Mouse (Mus musculus): ENCODE data around the gene Fam241a. TPM values are rescaled to one million over a fixed set of nuclear protein-coding genes. Genes with fewer than 3 reads are reported as not detected.

The Fam241a gene
- polyA plus RNA-seq, 2 experiments: 24.2 to 51.9 TPM

DNA sequence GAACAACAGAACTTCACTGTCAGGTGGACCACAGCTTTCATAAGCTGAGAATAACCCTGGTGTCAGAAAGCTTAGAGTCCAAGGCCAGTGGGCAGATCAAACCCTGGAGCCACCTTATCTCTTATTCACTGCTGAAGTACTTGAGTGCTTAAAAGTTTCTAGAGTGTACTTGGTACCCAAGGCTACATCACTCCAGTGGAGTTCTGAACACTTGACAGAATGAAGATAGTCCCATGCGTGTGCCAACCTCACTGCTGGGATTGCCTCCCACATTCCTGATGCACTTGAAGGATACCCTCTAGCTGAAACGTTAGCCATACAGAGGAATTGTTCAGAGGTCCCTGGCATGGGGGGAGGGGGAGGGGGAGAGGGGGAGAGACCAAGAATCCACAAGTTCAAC lies 14.4 kb downstream of the Fam241a start:
- H3K4me1 ChIP-seq (replicated peaks; ENCODE audit: control insufficient read depth in 2 of 2, insufficient read depth in 2 of 2, low read length in 1 of 2): peaks cover 7 to 17% of the 10 kb centered on the region in 2 experiments; a peak in 3 of 4 replicates

DNA sequence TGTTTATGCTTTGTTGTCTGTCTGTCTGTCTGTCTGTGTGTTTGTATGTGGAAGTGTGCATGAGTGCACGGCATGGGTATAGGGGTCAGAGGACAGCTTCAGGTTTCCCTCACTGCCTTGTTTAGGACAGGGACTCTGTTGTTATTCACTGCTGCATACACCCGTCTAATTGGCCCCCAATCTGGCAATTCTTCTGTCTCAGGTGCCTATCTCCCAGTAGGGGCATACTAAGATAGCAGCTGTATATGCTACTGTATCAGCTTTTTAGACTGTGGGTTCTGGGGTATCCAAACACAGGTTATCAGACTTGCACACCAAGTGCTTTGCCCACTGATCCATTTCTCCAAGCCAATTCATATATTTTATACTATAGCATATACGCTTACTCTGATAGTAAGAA lies 16.2 kb downstream of the Fam241a start:
- Histone ChIP-seq H3K4me3 (ENCODE audit: insufficient read depth in 1 of 2, low read depth in 2 of 2, low read length in 2 of 2) (no peak overlapping the region), H3K4me2 (ENCODE audit: low read depth) (no peak overlapping the region), H3K9ac (replicated peaks) (no peak overlapping the region), H3K36me3 (replicated peaks; ENCODE audit: control insufficient read depth, insufficient read depth, low read depth) (peaks cover 31% of the 10 kb centered on the region), H3K27ac (no peak overlapping the region), H3K9me3 (ENCODE audit: control insufficient read depth, low read length) (no peaks in the 10 kb centered on the region), H3K27me3 (ENCODE audit: control insufficient read depth, insufficient read depth, low read length) (no peaks in the 10 kb centered on the region), H3K4me1 (replicated peaks; ENCODE audit: control insufficient read depth in 2 of 2, insufficient read depth in 2 of 2, low read length in 1 of 2) (peaks cover 7 to 11% of the 10 kb centered on the region in 2 experiments; a peak in 3 of 4 replicates)
- 52% methylated on average over 3 of the region's 3 CpGs for WGBS (ENCODE audit: insufficient replicate concordance)
- peak; percentile 42; the same call in 1 of the 2 replicates for ATAC-seq (ENCODE audit: insufficient read depth)
- no peak for DNase-seq (ENCODE audit: low read depth in 3 of 3, low spot score in 3 of 3)
- no peak for TF ChIP-seq EP300 (IDR thresholded peaks at IDR 0.05; ENCODE audit: low read depth)
- TF ChIP-seq CTCF (IDR thresholded peaks at IDR 0.05; ENCODE audit: low read depth): no peak

More for the DNA sequence above, 14.4 kb downstream of the Fam241a start:
- Histone ChIP-seq H3K4me2 (ENCODE audit: low read depth) (no peak overlapping the region), H3K9ac (replicated peaks) (no peak overlapping the region), H3K27ac (no peak overlapping the region), H3K4me3 (ENCODE audit: insufficient read depth in 1 of 2, low read depth in 2 of 2, low read length in 2 of 2) (no peak overlapping the region), H3K9me3 (ENCODE audit: control insufficient read depth, low read length) (no peaks in the 10 kb centered on the region), H3K36me3 (replicated peaks; ENCODE audit: control insufficient read depth, insufficient read depth, low read depth) (peaks cover 27% of the 10 kb centered on the region), H3K27me3 (ENCODE audit: control insufficient read depth, insufficient read depth, low read length) (no peaks in the 10 kb centered on the region)
- TF ChIP-seq EP300 (IDR thresholded peaks at IDR 0.05; ENCODE audit: low read depth) (no peak), CTCF (IDR thresholded peaks at IDR 0.05; ENCODE audit: low read depth) (no peak)
- DNase-seq (ENCODE audit: low read depth in 3 of 3, low spot score in 3 of 3) (no peak), ATAC-seq (ENCODE audit: insufficient read depth) (no peak)
- 63% methylated on average over 2 of the region's 2 CpGs for WGBS (ENCODE audit: insufficient replicate concordance)

DNA sequence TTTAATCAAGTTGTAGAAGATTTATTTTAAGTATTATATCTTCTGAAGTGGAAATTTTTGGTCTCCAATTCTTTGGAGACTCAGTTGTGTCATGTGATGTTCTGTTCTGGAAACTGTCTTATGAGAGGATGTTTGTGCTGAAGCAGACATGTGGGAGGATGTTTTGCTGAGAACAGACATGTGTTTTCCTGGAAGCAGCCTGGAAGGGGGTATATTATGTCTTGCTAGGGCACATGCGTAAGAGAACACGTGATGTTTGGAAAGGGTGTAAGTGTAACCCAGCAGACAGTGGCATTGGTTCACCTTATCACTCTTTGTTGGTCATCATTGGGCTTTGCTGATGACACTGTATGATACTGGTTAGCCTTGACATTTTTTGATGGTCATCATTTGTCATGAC lies 20.6 kb downstream of the Fam241a start:
- Histone ChIP-seq H3K4me1 (replicated peaks; ENCODE audit: control insufficient read depth in 2 of 2, insufficient read depth in 2 of 2, low read length in 1 of 2) (0 out of 4 replicates have a peak, but pooled peaks cover 2 to 3% of the 10 kb centered on the region in 2 experiments), H3K27me3 (ENCODE audit: control insufficient read depth, insufficient read depth, low read length) (no peaks in the 10 kb centered on the region), H3K9ac (replicated peaks) (no peak overlapping the region), H3K4me2 (ENCODE audit: low read depth) (no peak overlapping the region), H3K36me3 (replicated peaks; ENCODE audit: control insufficient read depth, insufficient read depth, low read depth) (peaks cover 34% of the 10 kb centered on the region), H3K9me3 (ENCODE audit: control insufficient read depth, low read length) (no peaks in the 10 kb centered on the region), H3K4me3 (ENCODE audit: insufficient read depth in 1 of 2, low read depth in 2 of 2, low read length in 2 of 2) (no peak overlapping the region), H3K27ac (no peak overlapping the region)
- ATAC-seq (ENCODE audit: insufficient read depth) (no peak), DNase-seq (ENCODE audit: low read depth in 3 of 3, low spot score in 3 of 3) (no peak)
- no peak for TF ChIP-seq CTCF (IDR thresholded peaks at IDR 0.05; ENCODE audit: low read depth)
- no peak for TF ChIP-seq EP300 (IDR thresholded peaks at IDR 0.05; ENCODE audit: low read depth)
- 95% methylated on average over 2 of the region's 2 CpGs for WGBS (ENCODE audit: insufficient replicate concordance)

DNA sequence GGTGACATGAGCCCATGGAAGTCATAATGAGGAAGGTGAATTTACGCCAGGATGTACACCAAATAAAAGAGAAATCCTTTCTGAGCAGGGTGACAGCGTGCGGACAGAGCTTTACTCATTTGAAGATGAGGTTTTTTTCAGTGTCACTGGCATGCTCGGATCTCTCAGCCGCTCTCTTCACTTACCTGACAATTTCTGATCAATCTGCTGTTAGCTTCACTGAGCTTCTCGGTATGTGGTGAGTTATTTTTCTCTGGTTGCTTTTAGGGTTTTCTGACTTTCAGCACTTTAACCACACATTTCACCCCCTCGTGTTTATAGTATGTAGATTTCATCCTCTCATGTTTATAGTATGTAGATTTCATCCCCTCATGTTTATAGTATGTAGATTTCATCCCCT lies 21.1 kb downstream of the Fam241a start:
- ATAC-seq (ENCODE audit: insufficient read depth) (no peak), DNase-seq (ENCODE audit: low read depth in 3 of 3, low spot score in 3 of 3) (no peak)
- no peaks in the 10 kb centered on the region for H3K9me3 ChIP-seq (ENCODE audit: control insufficient read depth, low read length)
- H3K36me3 ChIP-seq (replicated peaks; ENCODE audit: control insufficient read depth, insufficient read depth, low read depth): peaks cover 38% of the 10 kb centered on the region
- H3K9ac ChIP-seq (replicated peaks): no peak overlapping the region
- H3K4me1 ChIP-seq (replicated peaks; ENCODE audit: control insufficient read depth in 2 of 2, insufficient read depth in 2 of 2, low read length in 1 of 2): 0 out of 4 replicates have a peak, but pooled peaks cover 2% of the 10 kb centered on the region in 2 experiments
- no peak overlapping the region for H3K27ac ChIP-seq
- no peak overlapping the region for H3K4me2 ChIP-seq (ENCODE audit: low read depth)
- TF ChIP-seq EP300 (IDR thresholded peaks at IDR 0.05; ENCODE audit: low read depth) (no peak), CTCF (IDR thresholded peaks at IDR 0.05; ENCODE audit: low read depth) (no peak)
- no peaks in the 10 kb centered on the region for H3K27me3 ChIP-seq (ENCODE audit: control insufficient read depth, insufficient read depth, low read length)
- 93% methylated on average over 7 of the region's 7 CpGs for WGBS (ENCODE audit: insufficient replicate concordance)
- H3K4me3 ChIP-seq (ENCODE audit: insufficient read depth in 1 of 2, low read depth in 2 of 2, low read length in 2 of 2): no peak overlapping the region

DNA sequence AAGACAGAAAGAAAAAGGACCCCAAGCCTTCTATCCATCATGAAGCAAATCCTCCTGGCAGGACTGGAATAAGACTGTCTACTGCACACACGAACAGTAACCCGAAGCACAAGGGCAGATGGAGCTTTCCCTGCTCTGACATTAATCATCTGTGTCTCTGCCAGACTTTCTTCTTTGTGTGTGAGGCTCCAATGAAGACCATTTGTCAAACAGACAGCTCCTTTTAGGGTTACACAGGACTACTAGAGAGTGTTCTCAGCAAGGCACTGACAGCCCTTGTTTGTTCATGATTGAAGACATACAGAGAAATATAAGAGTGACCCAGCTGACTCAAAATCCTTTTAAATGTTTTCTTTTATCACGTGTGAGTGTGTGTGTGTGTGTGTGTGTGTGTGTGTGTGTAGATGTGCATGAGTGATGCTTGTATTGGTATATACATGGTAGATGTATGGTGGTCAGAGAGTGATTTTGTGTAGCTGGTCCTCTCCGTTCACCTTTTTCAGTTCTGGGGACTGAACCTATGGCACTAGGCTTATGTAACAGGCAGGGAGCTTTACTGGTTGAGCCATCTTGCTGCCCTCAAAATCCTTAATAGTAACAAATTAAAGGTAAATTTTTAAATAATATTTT lies 21.8 kb downstream of the Fam241a start:
- Histone ChIP-seq H3K4me2 (ENCODE audit: low read depth) (no peak overlapping the region), H3K9ac (replicated peaks) (no peak overlapping the region), H3K4me1 (replicated peaks; ENCODE audit: control insufficient read depth in 2 of 2, insufficient read depth in 2 of 2, low read length in 1 of 2) (0 out of 4 replicates have a peak, but pooled peaks cover 0 to 2% of the 10 kb centered on the region in 2 experiments), H3K4me3 (ENCODE audit: insufficient read depth in 1 of 2, low read depth in 2 of 2, low read length in 2 of 2) (no peak overlapping the region), H3K27me3 (ENCODE audit: control insufficient read depth, insufficient read depth, low read length) (no peaks in the 10 kb centered on the region), H3K27ac (no peak overlapping the region), H3K36me3 (replicated peaks; ENCODE audit: control insufficient read depth, insufficient read depth, low read depth) (peaks cover 40% of the 10 kb centered on the region), H3K9me3 (ENCODE audit: control insufficient read depth, low read length) (no peaks in the 10 kb centered on the region)
- 73% methylated on average over 4 of the region's 4 CpGs for WGBS (ENCODE audit: insufficient replicate concordance)
- DNase-seq (ENCODE audit: low read depth in 3 of 3, low spot score in 3 of 3) (no peak), ATAC-seq (ENCODE audit: insufficient read depth) (no peak)
- TF ChIP-seq CTCF (IDR thresholded peaks at IDR 0.05; ENCODE audit: low read depth) (no peak), EP300 (IDR thresholded peaks at IDR 0.05; ENCODE audit: low read depth) (no peak)

Measured in liver, embryonic 14.5 days (tissue).